Mouse (Mus musculus) cerebellum, adult 9-11 months (tissue): ENCODE measurements around the gene 4930539E08Rik.

Experiments used
- DNase-seq: peaks from one replicate; pipeline ENCODE4 v3.0.0; 2022

4930539E08Rik gene

DNA sequence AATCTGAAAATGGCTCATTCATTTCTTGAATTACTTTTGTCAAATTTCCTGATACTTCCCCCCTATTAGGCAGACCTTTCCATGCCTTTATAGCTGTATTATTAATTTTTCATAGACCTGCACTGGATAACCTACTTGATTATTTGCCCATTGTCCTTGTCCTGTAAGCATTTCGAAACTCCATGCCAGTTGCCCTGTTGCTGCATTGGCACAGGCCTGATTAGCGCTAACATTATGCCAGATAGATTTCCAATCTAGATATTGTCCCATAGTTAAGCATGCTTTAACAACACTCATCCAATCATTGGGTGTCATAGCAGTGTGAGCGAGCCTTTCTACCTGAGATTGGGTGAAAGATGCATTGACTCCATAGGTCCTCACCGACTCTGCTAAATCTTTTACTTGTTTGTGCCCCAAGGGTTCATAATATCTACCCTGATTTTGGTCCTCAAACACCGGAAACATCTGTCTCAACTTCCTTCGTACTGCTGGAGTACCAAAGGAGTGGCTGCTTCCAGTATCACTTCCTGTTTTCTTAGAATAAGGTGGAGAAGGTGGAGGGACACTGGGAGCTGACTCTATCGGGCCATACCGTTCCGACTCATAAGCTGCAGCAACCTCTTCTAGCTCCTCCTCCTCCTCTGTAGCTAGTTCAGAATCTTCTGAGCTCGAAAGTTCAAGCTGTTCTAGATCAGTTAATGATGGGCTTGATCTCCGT lies 20.9 kb downstream of the 4930539E08Rik start:
- DNase-seq, result no peak

DNA sequence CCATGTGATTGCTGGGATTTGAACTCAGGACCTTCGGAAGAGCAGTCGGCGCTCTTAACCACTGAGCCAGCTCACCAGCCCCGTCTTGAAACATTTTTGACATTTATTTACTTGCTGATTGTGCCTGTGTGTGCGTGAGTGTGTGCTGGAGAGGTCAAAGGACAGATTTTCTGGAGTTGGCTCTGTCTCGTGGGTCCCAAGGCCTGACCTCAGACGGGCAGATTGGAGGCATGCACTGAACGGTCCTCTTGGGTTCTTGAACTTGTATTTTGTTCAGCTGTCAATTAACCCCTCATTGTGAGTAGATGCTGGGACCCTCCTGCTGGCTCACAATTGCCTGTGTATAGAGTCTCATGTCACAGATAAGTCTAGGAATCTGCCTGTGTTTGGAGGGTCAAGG lies 28.9 kb downstream of the 4930539E08Rik start:
- no peak for DNase-seq

DNA sequence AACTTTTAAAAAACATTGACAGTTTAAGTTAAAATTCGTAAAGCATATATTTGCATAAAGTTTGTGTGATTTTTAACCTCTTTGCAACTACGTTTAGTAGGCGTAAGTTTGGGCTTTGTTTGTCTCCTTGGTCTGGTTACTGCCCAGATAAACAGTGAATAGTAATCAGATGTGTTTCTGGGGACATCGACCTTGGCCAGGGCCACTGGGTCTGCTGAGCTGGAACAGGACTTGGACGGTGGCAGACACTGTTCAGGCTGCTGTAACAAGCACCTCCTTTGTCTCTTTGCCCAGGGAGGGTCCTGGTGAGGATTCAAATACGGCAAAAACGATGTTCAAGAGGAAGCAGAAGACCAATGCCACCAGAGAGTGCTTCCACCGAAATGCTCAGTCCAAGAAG lies 29.9 kb downstream of the 4930539E08Rik start:
- DNase-seq, result no peak

DNA sequence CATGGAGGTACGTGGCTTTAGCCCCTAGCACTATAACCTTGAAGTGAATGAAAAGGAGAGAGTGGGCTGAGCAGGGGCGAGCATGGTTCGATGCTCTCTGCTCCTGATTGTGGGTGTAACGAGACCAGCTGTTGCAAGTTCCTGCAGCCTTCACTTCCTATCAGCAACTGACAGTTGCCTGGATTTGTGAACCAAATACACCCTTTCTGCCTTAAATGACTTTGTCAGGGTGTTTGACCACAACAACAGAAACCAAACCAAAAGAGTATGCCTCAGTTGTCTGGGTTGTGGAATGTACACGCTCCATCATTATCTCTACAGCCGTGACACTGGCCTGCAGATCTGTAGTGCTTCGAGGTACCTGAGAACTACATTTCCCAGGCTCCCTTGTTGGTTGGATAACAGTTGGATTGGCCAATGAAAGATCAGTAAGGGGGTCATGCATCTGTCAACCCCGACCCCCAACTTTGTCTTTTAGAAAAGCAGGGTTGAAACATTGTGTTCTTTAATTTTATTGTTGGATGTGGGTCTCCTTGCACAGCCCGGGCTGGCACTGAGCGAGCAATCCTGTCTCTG lies 31.1 kb downstream of the 4930539E08Rik start:
- DNase-seq, result no peak

DNA sequence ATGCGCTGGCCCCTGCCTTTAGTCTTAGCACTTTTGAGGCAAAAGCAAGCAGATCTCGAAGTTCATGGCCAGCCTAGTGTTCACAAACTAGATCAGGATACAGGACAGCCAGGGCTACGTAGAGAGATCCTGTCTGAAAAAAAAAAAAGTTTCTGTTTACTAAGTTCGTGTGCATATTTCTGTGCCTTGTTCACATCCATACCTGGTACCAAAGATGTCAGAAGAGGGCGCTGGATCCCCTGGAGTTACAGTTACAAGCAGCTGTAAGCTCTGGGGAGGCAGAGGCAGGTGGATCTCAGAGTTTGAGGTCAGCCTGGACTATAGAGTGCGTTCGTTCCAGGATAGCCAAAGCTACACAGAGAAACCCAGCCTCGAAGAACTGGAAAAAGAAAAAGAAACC lies 32.3 kb downstream of the 4930539E08Rik start:
- DNase-seq, result no peak

DNA sequence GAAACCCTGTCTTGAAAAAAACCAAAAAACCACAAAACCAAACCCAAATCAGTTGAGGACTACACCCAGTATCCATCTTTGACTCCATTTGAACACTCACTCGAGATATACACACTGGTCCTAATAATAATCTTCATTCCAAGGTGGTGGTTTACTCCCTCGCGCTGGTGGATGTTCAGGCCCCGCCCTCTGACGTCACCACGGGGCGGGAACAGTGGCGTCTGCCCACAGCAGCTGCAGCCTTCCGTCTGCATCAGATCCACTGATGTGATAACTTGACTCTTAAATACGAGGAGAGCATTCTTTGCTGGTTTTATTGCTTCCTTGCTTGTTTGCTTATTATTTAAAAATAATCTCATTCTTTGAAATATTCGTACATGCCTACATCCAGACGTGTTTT lies 32.8 kb downstream of the 4930539E08Rik start:
- DNase-seq, result no peak

DNA sequence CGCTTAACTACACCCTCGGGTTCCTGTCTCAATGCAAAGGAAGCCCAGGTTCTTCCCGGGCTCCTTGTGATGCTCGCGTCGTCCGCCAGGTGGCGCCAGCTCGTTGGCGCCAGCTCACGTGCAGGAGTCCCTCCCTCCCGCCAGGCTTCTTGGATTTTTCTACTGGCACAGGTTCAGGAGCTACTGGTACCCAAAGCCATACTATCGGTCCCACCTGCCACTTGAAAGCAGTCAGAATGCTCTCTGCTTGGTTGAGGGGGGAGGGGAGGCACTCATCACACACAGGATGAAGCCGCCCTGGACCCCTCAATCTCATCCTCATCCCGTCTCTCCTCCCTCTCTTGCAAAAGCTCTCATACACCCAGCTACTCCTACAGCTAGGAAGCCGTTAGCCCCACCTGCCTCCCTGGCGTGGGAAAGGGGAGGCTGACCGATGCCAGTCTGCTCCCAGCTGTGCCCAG lies 35.2 kb downstream of the 4930539E08Rik start:
- DNase-seq, result peak; percentile 64

DNA sequence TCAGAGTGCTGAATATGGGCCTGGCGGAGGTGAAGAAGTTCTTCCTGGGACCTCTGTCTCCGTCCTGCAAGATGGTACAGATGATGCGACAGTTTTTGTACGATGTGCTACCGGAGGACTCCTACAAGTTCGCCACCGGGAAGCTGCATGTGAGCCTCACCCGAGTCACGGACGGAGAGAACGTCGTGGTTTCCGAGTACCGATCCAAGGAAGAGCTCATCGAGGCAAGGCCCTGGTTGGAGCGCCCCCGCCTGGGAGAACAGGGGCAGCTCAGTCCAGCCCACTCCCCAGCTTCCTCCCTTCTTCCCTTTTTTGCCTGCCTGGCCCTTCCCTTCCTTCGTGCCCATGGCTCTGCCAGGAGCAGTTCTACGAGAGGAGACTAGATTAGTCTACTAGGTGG lies 38.3 kb downstream of the 4930539E08Rik start:
- DNase-seq, result no peak

DNA sequence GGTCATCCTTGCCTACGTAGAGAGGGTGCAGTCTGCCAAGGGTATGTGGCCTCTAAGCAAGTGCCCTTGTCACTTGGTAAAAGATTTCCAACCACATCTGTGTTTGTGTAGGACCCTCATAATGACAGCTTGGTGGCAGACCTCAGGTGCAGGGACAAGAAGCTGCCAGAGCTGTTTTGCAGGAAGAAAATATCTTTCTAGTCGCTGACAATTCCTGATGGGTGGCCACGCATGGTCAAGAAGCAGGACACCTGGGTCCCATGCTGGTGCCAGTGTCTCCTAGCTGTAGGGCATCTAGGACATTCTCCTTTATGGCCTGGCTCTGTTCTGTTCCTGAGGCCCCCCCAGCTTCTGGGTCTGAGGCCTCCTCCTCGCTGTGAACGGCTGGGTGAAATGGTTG lies 38.8 kb downstream of the 4930539E08Rik start:
- DNase-seq, result no peak

DNA sequence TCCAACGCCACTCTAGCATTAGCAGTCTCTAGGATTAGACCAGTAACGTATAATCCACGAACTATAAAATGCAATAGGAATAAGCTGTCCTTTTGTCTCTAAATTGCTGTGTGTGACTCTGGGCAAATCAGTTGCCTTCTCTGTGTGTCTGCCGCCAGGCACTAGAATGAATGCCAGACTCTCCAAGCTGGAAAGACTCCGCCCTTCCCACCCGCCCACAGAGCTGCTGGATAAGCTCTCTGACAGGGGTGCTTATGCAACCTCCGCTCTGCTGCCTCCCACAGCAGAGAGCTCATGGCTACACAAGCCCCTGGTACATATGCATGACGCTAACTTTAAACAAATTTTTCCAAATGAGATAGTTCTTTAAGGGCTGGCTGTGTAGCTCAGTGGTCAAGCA lies 39.8 kb downstream of the 4930539E08Rik start:
- no peak for DNase-seq

DNA sequence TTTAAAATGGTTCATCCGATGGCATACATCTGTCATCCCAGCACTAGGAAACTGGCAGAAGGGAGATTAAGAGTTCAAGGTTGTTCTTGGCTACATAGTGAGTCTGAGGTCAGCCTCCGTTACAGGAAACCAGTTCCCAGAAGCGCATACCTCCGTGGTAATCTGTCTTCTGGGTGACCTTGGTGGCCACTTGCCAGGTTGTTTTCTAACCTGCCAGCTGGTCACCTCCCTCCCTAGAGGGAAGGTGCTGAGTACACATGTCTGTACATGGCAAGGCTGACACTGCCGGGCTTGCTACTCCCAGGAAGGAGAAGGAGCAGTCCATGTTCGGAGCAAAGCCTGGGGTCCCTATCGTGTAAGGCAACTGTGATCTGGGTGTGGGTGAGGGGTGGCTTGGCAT lies 40.3 kb downstream of the 4930539E08Rik start:
- no peak for DNase-seq

DNA sequence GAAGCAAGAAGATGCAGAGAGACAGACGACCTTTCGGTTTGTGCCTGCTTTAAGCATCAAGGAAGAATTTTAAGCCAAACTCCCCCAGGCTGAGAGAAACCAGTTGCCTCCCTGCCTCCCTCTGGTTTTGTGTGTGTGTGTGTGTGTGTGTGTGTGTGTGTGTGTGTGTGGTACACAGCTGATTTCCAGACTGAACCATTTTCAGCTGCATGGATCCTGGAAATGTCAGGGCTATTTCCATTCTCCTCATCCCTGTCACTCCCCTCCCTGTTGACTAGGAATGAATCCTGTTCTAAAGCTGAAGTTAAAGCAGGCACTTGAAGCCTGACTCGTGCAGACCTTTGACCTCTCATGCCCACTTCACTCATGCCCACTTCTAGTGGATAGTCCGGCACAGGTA lies 40.9 kb downstream of the 4930539E08Rik start:
- DNase-seq, result no peak

DNA sequence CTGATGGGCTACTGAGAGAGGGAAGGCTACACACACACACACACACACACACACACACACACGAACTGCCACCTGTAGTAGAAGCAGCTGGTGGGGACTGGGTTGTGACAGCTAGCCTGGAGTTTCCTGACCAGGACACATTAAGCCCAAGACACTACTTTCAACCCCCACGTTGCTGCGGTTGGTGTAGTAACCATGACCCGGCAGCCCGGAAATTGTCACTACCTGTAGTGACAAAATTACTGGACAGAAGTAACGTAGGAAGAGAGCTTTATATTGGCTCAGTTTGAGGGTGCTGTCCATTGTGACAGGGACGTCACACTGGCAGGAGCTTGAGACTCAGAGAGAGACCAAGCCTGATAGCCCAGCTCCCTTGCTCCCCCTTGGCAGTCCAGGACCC lies 42.8 kb downstream of the 4930539E08Rik start:
- DNase-seq, result no peak

DNA sequence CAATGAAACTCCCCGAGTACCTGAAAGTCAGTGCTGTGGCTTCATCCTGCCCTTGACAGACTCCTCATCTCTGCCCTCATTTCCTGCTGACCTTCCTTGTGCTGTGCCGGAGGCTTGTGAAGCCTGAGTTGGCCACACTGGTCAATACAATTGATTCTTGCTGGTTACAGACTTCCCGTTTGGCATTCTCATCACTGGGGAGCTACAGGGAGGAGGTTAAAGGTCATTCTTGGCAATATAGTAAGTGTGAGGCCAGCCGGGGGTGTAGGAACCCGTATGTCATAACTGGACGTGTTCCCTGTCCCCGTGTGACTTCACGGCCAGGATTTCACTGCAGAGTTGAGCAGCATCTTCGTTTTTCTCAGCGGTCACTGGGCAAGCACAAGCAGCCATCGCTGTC lies 43.3 kb downstream of the 4930539E08Rik start:
- DNase-seq, result no peak

DNA sequence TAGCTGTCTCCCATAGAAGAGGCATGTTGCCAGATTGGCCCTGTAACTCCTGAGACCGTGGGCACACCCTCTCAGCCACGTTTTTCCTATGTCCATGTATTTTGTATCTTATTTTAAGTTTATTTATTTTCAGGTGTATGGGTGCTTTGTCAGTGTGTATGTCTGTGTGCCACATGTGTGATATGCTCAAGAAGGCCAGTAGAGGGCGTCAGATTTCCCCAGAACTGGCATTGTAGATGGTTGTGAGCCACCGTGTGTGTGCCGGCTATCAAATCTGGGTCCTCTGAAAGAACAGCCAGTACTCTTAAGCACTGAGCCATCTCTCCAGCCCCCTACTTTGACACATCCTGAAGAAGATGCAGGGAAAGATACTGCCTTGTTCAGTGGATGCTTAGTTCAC lies 44.7 kb downstream of the 4930539E08Rik start:
- no peak for DNase-seq

DNA sequence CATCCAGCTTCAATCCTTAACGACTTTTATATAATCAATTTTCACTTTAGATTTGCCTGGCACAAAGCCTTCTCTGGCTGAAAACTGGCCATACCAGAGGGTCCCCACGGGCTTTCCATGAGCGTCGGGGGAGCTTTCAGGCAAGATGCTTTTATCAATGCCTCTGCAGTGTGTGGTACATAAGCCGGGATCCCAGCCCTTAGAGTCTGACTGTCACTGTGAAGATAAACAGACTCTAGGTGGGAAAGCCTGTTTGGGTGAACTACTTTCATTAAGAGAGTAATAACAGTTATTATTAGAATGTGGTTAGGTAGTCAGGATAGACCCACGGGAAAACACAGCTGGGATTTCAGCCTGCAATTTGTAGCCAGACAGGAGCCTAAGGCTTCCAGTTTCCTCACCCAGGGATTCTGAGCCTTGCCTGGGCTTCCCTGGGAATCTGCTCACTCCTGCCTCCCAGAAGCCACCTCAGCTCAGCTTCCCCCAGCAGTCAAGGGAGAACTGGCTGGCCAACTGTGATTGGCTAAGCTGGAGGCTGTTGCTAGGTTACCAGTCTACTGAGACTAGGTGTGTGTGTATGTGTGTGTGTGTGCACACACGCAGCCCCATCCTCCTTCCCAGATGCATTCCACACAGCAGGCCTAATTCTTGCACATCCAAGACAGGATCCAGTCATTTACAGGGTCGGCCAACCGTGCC lies 45.6 kb downstream of the 4930539E08Rik start:
- DNase-seq, result no peak

DNA sequence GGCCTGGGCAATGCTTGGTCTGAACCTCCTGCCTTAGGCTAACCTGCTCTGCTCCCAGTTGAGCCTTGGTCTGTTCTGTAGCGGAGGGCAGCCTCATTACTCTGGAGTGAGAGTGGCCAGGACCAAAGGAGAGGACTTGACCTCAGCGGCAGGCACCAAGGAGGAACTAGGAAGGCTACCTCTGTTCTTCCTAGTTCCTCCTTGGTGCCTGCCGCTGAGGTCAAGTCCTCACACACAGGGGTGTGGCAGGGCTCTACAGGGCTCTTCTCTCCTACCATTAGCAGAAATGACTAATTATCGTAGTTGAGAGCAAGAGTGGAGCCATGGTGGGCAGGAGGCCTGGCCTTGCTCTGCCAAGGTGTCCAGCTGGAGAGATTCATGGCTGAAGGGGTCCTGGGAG lies 47.7 kb downstream of the 4930539E08Rik start:
- DNase-seq, result no peak

DNA sequence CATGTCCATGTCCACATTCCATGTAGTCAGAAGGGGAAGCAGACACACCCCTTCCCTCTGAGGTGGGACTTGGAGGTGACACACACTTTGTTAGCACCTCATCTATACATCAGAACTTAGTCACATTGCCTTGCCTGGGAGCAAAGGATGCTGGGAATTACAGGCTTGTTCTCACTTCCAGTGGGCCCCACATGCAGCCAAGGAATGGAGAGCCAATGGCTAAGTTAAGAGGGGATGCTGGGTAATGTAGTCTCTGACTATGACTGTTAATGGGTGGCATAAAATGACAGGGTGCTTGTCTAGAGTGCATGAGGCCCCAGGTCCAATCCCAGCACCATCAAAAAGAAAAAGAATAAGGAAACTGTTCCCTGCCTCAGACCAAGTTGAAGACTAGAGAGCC lies 48.2 kb downstream of the 4930539E08Rik start:
- DNase-seq, result no peak

DNA sequence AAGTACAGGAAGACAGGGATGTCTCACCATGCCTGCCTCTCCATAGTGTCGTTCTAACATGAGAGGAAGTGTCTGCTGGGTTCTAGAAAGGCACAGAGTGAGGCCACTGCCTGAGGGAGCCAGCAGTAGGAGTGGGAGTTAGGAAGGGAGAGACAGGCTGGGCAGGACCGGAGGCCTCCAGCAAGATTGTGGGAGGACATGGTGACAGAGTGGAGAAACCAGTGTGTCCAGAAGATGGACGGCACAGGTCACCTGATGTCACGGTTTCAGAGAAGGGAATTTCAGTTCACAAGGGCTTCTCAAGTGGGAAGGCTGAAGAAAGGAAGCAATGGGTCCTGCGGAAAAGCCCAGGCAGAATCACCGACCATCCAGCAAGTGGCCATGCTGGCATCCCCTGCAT lies 50.7 kb downstream of the 4930539E08Rik start:
- no peak for DNase-seq

DNA sequence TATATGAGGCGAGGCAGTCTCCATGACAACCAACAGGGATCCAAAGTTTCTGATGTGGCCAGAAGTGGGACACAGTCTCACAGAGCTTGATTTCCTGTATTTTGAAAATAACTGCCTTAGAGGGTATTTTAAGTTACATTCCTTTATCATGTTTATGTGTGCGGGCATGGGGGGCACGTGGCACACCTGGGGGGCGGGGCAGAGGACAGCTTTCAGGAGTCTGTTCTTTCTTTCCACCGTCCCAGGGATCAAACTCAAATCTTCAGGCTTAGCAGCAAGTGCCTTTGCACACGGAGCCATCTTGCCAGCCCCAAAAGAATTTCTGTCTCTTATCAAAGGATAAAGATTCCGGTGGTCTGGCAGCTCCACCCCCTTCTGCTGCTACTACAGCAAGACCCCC lies 51.2 kb downstream of the 4930539E08Rik start:
- no peak for DNase-seq

DNA sequence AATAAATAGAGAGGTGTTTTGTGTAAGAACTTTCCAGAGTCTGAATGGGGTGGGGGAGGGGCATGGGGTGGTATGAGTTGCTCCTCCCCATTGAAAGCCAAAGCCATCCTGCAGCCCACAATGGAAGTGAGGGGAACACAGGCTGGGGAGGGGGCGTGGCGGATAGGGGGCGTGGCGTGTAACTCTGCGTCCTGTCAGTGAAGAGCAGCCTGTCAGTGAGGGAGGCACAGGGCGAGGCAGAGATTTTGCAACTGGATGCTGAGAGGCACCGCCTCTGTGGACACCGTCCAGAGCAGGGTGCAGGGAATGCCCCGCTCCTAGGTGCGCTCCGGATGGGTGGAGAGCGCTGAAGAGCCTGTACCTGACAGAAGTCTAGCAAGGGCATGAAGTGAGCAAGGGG lies 56.9 kb downstream of the 4930539E08Rik start, which contains the start of gene Pnpla1:
Pnpla1 (plus strand) TSS at position 207 of the 400 bp plus-strand sequence.
- no peak for DNase-seq

DNA sequence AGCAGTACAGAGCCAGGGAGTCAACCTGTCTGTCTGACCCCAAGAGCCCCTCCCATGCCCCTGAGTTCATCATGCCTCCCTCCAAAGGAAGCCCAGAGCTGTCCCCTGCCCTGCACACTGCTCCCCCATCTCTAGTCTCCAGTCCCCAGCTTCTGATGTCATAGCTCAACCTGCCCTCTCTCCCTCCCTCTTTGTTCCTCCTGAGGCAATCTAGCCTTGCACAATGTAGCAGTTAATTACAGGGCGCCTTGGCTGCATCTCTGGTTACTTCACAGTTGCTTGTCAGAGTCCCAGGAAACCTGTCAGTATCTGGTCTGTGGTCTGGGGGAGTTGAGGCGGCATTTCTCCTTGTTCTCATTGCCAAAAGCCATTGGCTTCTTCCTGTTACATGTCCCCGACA lies 59.1 kb downstream of the 4930539E08Rik start:
- DNase-seq, result no peak

DNA sequence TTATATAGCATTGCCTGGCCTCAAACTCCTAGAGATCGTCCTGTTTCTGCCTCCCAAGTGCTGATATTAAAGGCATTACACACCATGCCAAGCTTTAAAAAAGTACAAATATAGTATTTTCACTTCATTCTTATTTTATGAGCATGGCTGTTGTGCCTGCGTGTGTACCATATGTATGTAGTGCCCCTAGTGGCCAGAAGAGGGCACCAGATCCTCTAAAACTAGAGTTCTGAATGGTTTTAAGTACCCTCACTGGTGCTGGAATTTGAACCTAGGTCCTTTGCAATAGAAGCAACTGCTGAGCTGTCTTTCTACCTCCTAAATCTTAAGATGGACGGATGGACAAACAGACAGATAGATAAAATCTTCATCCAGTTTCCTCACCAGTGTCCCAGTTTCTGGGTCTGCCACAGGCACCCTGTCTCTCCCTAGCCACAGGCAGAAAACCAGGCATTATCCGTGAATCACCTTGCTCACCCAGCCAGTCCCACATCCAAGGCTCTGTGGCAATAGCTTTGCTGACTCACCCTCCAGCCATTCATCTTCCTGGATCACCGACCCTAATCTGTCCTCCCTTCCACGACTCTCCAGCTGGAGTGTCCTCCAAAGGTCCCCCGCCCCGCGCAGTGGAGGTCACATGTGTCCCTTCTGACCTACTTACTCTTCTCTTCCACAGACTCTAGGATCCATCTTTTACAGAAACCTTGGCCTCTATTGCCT lies 59.8 kb downstream of the 4930539E08Rik start:
- DNase-seq, result no peak

DNA sequence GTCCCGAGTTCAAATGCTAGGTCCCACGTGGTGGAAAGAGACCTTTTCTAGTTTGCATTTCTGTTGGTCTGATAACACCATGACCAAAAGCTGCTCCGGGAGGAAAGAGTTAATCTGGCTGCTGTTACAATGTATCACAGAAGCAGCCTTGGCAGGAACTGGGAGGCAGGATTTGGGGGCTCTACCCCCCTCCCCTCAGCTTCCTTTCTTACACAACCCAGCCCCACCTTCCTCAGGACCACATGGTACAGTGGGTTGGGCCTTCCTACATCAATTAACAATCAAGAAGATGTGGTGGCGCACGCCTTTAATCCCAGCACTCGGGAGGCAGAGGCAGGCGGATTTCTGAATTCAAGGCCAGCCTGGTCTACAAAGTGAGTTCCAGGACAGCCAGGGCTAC lies 60.7 kb downstream of the 4930539E08Rik start:
- no peak for DNase-seq
